Mouse (Mus musculus): ENCODE measurements around the gene Lmx1b.

GRCm38 (mm10) chr2:33631708-33632343 lies 8.5 kb downstream of the Lmx1b start:
- TF ChIP-seq POLR2A (IDR thresholded peaks at IDR 0.05; ENCODE audit: low read depth, low read length) (no peak), CTCF (conservative IDR thresholded peaks at IDR 0.05 in 1 of 2, IDR thresholded peaks at IDR 0.05 in 1 of 2; ENCODE audit: low read depth in 2 of 2, low read length in 2 of 2) (no peak), TCF12 (IDR thresholded peaks at IDR 0.05; ENCODE audit: low read depth, low read length) (no peak), ZNF384 (IDR thresholded peaks at IDR 0.05; ENCODE audit: low read depth, low read length) (no peak), E2F4 (IDR thresholded peaks at IDR 0.05; ENCODE audit: insufficient replicate concordance, low read depth, low read length) (no peak), POLR2AphosphoS2 (IDR thresholded peaks at IDR 0.05; ENCODE audit: low read depth, low read length) (no peak), MAX (IDR thresholded peaks at IDR 0.05; ENCODE audit: low read length) (no peak), CHD1 (IDR thresholded peaks at IDR 0.05; ENCODE audit: low read depth, low read length) (no peak), EP300 (IDR thresholded peaks at IDR 0.05; ENCODE audit: low read length) (no peak), NELFE (IDR thresholded peaks at IDR 0.05; ENCODE audit: low read depth, low read length) (no peak)
